Mouse (Mus musculus) A20 (cell line): ENCODE data around the gene Bach2.

Experiments used
- DNase-seq: peaks from one replicate; pipeline ENCODE4 v3.0.0-alpha.2; 2011; ENCODE audit warnings: low read depth, low spot score

Bach2 gene

DNA sequence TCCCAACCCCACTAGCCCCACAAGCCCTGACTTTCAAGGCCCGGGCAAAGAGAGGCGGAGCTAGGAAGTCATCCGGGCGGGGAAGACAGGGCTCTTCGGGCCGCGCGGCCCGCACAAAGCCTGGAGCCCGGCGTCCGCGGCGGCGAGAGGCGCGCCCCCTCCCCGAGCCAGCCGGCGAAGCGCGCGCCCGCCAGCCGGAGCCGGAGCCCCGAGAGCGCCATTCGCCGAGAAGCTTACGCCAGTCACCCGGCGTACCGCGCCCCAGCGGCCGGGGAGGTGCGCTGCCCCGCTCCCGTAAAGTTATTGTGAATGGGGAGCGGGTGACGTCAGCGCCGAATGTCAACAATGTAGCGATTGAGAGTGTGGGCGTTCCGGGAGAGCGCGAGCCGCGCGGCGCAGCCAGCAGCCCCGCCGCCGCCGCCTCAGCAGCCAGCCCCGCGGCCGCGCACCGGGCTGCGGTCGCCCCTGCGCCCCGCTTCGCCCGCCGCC is at the start of gene Bach2:
Gene Bach2 (plus strand): TSS at position 439 of the 489 bp plus-strand sequence.
- peak; percentile 94 for DNase-seq

DNA sequence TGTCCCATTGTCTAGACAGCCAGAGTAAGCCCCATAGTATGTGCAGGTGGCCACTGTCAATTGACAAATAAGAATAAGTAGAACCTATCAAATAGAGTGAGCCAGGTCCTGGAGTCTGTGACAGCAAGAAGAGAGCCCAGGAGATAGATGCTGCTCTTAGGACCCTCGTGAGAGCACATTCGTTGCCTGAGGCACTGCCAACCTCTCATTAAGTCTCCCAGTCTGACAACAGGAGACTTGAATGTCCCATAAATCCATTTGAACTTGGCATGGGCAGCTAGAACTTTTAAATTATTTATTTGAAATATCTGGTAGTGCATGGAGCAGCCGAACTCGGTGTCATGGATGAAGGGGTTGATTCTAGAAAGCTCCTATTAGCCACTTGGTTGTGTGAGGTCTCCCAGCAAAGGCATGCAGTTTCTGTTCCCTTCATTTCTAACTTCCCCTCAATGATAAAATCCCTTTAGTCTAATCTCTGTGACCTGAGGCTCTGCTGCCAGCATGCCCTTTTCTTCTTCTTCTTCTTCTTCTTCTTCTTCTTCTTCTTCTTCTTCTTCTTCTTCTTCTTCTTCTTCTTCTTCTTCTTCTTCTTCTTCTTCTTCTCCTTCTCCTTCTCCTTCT is 49.1 kb upstream of the Bach2 start:
- peak; percentile 43 for DNase-seq

DNA sequence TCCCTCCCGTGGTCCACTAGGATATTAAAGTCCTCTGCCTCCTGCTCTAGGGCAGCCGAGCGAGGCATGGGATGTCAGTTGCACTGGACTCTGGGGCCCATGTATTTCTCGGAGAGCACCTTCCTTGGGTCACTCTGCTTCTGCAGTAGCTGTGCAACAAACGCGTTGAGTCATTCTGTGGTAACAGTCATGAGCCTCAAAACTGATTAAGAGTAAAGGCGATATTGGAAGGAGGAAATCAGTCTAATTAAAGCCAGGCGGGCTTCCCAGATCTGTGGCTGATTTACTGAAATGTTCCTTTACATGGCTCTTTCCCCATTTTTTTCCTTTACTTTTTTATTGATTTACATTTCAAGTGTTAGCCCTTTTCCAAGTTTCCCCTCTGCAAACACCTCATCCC is 48.1 kb upstream of the Bach2 start:
- DNase-seq, result no peak

DNA sequence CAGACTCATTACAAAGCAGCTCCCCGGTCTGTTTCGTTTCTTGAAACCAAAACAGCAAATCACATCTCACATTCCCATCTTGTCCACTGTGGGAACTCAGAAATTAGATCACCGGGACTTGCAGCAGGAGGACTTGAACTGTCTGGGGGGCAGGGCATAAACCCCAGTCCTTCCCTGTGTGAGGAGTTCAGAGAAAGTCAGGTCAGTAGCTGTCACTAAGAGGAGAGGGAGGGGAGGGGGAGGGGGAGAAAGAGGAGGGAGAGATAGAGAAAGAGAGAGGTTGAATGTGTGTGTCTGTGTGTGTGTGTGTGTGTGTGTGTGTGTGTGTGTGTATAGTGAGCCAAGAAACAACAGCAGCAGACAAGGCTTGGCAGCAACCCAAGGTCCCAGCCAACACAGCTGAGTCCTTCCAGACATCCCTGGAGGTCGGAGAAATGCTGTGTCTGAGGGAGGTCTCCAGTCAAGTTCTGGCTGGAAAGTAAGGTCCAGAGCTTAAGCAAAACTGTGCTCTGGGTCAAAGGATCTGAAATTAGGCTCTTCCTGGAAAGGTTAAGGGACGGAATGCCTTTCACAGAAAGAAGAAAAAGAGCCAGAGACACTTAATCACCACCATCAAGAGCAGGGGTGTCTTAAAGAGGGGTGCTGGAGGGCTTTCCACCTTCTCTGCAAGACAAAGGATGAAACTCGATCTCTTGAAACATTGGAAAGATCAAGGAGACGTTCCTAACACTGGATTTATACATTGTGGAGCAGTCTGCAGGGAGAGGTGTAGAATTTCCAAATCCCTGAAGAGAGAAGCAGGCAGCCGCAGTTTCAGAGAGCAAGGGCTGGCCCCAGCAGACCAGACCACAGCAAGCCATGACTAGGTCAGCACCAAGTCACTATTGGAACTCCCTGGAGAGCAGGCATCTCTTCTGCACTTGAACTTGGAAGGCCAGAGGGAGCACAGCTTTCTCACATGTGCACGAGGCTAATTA is 42.4 kb upstream of the Bach2 start:
- no peak for DNase-seq

DNA sequence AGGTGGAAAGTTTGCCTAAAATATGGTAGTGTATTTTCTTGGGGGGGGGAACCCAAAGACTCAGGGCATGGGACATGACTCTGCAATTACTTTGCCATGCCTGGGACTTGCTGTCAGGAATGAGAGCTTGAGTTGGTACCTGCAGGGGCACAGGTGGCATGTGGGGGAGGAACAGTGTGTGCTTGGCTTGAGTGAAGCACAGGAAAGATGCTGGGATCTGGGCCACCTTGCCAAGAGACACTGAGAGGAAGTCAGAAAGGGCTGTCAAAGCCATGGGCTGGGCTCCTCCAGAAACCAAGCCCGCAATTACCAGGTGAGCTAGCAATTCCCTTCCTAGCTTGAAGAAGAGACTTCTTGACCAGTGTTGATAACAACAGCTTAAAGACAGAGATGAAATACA is 40.6 kb upstream of the Bach2 start:
- DNase-seq, result no peak

DNA sequence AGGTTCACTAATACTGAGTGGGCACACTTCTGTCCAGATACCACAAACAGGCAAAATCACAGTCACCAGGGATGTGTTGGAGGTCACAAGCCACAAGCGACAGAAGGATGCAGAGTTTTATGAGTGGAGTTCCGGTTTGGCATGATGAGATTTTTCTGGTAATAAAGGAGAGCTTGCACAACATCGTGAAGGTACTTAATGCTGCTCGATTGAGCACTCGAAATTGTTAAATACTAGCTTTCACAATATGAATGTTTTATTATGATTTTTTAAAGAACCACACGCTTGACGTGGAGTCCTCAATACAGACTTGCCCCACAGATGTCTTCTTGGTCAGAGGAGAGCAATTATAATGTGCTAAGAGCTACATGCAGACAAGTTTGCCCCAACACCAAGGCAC is 40.0 kb upstream of the Bach2 start:
- no peak for DNase-seq

DNA sequence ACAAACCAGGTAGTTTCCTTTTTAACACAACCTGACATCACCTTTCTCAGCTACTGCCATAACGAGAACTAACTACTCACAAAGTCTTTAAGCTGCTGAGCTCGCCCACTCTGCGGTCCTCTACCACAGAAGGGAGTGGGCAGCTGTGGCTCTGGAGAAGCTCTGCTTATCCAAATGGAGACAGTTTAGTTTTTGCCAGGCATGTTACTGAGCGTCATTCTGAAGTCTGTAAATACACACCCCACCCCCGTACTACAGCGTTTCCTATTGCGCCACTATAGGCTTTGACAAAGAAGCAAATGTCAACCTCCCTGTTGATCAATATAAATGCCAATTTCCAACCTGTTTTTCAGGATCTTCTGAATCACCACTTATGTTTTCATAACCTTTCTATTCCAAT is 39.4 kb upstream of the Bach2 start:
- no peak for DNase-seq

DNA sequence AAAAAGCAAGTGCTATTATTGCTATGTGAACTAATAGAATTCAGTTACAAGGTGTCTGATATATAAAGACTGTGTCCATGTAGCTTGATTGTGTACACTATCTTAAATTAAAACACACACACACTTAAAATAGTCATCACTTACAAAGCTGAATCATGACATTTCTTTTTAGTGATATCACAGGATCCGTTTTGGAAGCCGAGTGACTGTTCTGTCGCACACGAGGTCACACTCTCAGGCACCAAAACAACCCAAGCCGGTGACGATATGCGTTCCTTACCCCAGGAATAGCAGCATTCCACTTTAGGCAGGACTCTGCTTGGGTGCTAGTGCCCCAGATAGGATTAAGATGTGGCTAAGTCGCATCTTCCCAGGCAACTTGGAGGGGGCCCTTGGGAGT is 37.5 kb upstream of the Bach2 start:
- no peak for DNase-seq

DNA sequence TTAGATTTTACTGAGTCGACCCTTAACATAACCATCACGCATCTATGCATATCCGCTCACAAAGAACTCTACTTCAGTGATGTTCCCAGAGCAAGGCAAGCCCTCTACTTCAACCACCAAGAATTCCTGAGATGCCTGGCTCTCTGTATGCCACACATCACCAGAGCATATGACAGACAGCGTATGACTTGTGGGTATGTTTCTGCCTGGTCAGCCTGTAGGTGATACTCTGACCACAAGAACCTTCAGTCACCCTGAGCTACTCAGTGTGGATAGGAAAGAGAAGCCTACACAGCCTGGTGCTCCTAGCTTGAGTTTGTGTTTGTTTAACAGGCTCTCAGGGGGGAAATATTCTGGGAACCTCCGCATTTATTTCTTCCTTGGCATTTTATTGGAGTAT is 36.2 kb upstream of the Bach2 start:
- no peak for DNase-seq

DNA sequence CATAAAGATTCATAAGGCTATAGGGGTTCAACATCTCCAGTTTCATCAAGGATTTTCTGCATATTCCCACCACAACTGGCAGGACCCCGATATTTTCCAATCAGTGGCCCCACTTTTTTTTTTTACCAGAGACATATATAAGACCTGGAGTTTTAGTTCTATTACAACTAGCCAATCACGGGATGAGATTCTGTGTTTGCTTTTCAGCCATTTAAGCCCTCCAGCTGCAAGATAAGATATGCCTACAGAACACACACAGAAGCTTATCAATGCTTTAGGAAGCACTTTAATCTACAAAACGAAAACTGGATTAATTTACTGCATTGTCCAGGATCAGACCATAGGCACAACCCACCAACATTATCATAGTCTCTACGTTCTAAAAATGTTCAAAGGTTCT is 33.8 kb upstream of the Bach2 start:
- no peak for DNase-seq

DNA sequence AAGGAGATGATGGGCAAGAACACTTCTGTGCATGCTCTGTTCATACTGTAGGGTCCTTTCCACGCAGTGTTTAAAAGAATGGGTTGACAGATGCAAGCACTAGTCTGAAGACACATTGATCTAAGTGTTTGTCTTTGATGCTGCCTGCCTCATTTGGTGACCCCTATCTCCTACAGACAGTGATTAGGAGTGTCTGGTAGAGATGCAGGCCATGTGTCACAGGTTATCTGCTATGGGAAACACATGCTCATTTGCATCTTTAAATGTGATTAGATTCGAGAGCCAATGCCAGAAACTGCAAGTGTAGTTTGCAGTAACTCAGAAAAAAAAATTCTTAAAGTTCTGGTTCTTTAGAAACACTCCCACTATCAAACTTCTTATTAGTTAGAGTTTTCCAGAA is 32.8 kb upstream of the Bach2 start:
- no peak for DNase-seq

DNA sequence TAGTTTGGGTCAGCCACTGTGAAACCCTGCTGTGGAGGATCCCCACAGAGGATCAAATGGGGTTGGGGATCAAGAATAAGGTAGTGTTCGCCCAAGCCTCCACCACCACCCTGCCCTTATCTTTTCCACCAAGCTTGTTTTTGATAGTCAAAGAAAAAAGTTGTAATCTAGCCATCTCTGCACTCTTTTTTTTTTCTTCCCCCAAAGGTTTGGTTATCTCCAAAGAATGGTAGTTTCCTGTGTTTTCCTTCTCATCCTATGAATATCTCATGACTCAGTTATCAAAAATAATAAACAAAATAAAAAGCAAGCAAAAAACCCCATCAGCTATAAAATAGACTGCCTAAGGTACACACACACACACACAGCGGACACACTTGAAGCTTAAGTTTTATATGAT is 28.6 kb upstream of the Bach2 start:
- no peak for DNase-seq

DNA sequence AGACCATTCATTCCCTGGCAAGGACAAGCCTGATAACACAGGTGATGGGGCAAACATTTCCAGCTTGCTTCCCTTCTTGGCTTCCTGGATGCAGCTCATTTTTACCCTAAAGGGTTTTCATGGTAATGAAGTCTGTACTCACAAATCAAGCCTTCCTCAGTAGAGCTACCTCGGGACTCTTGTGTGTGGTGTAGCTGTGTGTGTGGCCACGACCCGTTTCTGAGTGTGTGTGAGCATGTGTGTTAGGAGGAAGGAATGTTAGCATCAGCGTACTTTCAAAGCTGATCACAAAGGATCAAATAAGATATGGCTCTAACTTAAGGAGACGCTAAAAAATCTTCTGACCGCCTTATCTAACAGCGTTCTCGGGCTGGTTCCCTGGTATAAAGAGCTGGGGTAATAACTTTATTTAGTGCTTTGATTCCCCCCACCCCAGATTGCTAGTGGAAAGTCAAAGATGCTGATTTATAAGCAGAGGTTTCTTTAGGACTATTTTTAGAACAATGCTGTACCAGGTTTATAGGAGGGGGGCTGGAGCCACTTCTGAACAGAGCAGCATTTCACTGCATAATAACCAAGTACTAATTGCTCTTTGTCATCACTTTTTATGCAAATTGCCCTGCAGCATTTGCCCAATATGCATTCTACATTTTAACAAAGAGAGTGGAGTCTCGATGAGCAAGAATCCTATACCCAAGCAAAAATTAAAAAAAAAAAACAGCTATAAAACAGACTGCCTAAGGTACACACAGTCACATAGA is 28.0 kb upstream of the Bach2 start:
- DNase-seq, result no peak

DNA sequence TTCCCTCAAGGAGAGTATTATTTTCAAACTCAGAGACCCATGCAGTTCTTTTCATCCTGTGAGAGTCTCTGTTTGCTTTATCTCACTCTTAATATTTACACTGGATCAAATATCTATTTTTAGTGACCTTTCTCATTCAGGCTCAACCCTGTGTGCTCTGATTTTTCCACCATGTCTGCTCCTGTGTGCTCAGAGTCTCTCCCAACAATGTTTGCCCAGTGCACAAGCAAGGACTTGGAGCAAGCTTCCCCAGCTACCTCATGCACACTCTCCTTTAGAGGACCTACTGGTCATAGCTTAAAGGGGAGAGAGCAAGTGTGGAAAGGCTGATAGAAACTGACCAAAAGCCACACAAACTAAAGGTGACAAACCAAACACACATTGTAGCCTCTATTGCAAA is 26.0 kb upstream of the Bach2 start:
- DNase-seq, result no peak

DNA sequence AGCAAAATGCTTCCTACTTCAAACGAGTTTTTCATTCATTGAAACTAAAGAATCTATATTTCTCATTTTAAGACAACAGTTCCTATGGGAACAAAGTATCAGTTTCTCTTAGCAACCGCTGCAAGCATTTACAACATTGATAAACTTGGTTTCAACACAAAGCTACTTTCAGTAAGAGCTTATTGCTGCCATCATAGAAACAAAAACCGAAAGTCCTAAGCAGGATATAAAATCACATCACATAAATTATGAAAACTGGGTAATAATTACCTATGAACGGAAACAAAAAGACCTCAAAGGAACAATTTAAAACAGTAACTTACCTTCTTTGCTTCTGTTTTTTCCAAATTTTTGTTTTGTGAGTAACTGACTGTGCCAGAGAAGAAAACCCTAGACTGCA is 22.1 kb upstream of the Bach2 start:
- DNase-seq, result no peak

DNA sequence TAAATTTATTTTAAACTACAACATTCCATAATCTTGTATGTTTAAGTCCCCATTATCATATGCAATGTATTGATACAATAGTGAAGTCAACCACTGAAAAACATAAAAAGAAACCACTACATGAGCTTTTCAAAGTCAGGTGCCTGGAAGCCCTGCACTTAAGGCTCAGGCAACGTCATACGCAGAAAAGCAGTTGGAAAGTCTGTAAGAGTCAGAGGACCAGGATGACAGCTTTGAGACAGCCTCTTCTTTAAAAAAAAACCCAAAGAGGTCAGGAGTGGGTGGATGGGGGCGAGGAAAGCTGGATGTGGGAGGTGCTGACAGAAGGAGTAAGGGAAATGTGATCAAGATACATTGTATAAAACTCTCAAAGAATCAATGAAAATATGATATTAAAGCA is 21.6 kb upstream of the Bach2 start:
- DNase-seq, result no peak

DNA sequence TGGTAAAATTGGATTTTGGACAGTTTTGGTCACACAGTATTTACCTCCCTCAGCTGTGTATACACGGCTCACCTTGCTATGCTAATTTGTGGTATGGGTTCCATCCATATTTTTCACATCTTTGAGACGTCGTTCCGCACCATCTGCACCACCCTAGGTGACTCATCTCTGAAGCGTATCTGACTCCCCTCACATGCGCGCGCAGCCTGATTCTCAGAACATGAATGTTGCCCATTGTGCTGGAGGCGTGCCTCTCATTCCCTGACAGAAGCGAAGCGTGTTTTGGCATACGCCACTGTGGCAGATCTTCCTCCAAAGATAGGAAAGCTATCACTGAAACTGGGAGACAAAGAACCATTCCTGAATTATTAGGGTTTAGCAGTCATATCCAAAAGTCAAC is 21.0 kb upstream of the Bach2 start:
- peak; percentile 59 for DNase-seq

DNA sequence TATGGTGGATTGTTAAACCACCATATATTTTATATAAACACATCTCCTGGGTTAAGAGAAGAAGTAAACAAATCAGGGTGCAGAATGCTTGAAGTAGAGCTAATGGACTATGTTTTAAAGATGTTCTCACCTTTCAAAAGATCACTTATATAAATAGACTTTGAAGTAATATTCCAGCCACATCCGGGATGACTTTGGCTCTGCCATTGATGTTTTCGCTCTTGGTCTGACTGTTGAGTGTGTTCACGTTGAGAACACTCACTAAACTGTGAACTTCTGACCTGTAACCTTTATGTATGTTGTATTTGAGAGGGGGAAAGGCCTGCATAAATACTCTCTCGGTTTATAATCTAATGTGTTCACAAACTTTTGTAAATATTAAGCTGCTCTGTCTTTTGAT is 20.2 kb upstream of the Bach2 start:
- no peak for DNase-seq

DNA sequence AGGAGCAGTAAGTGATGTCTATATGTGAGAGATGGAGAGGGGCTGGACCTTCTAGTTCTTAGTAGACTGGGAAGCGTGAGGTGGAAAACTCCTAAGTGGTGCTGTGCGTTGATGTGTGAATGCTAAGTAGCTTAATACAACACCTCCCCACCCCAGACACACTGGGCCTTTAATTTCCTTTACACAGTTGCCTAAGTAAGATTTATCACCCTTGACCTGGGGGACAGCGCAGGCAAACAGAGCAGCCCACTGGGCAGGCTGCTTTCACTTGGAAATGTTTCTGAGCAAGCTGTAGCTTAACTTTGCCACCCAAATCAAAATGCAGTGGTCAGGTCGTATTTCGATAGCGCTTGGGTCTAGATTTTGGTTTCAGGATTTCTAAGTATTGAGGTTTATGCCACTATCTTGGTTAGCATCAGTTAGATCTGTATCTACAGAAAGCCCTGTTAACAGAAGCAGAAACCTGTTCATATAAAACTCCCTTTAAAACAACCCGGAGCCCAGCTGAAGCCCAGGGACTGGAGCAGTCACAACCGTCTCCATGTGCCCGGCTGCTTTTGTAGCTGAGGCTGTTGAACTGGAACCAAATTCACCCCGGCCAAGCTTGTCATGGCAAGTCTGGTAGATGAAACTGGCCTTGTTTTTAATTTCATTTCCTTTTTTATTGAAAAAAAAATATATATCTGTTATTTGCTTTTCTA is 19.0 kb upstream of the Bach2 start:
- DNase-seq, result peak; percentile 83

DNA sequence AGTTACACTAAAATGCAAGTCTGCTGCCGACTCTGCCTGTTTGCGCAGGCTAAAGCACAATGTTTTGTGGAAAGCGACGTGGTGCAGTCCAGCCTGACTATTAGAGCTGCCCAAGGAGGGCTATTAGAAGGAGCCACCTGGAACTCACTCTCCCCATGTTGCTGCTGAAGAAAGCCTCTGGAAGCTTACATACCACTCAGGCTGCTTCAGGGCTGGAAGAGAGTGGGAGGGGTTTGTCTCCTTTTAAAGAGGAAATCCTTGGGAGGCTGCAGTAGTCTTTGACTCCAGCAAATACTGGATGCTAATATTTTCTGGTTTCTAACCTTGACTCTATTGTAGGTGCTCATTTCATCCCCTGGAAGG is 18.5 kb upstream of the Bach2 start:
- no peak for DNase-seq

DNA sequence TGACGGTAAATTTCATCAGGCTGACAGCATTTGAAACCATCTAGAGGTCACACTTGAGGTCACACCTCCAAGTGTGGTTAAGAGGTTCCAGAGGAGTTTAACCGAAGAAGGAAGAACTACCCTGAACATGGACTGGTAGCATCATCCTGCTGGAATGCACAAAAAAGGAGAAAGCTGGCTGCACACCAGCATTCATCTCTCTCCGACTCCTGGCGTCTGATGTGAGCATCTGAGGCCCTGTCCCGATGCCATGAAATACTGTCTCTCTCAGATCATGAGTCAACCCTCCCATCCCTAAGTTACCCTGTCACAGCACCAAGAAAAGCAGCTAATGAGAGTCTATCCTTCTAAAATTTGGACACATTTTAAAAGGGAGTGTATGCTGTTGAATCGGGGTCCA is 17.6 kb upstream of the Bach2 start:
- no peak for DNase-seq

DNA sequence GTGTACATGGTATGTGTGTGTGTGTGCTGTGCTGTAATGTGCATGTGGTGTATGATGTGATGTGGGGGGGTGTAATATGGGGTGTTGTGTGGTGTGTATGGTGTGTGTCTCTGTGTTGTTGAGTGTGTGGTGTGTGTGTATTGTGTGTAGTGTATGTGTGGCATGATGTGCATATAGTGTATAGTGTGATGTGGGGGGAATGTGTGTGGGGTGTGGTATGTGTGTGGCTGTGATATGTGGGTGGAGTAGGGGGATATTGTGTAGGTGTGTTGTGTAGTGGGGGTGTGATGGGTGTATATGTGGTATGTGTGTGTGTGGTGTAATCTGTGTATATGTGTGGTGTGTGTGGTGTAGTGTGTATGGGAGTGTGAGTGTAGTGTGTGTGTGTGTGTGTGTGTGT is 15.0 kb upstream of the Bach2 start:
- no peak for DNase-seq
